Mouse (Mus musculus): ENCODE measurements around the gene Mgat3. TPM values are rescaled to one million over a fixed set of nuclear protein-coding genes. Genes with fewer than 3 reads are reported as not detected.

Gene Mgat3
- total RNA-seq, 2 experiments from 2014 or later: not detected

DNA sequence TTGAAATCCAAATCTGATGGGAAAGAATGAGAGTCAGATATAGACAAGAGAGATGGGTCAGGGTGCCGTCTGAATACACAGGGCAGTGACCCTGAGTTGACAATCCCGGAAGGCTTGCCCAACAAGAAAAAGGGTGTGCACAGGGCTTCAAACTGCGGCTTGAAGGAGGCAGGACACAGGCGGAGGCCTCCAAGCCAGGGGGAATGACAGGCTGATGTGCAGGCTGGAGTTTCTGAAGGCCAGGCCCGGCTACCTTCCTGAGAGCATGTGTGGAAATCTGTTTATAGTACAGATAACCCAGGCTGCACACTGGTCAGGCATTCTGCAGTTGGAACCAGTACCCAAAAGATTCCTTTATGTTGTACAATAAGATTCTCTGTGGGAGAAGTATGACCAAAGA is 26.0 kb upstream of the Mgat3 start:
- no peak for ATAC-seq (replicated peaks; ENCODE audit: poor library complexity, severe bottlenecking)

- no peak for ATAC-seq (replicated peaks; ENCODE audit: poor library complexity, severe bottlenecking)
Observed at GRCm38 (mm10) chr15:80148565-80148964, 25.0 kb upstream of the Mgat3 start.

DNA sequence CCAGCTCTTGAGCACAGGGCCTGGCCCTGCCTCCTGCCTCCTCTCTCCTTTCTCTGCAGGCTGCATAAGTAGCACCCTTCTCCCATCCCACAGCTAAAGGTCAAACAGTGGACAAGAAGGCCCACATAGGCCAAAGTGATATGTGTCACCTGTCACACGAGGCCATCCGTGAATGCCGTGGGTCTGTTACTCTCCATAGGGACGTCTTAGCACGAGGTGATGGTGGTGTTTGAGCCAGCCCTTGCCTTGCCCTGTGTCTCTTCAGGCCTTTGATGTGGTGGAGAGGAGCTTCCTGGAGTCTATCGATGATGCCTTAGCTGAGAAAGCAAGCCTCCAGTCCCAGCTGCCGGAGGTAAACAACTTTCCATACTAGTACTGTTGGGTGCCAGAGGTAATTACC is 24.0 kb upstream of the Mgat3 start:
- no peak for ATAC-seq (replicated peaks; ENCODE audit: poor library complexity, severe bottlenecking)

DNA sequence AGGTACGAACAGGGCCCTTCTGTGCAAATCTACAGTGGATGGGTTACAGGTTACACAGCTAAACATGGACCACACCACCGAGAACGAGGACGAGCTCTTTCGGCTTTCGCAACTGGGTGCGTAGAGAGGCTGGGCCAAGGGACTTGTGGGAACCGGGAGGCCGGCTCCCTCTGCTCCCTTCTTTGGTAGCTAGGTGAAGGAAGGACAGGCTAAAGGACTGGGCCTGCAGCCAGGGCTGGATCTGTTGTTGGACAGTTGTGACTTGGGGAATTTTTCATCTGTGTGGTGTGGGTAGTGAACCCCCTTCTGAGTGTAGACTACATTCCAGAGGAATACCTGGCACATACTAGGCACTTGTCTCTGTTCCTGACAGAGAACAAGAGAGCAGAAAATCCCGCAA is 20.9 kb upstream of the Mgat3 start:
- no peak for ATAC-seq (replicated peaks; ENCODE audit: poor library complexity, severe bottlenecking)

- no peak for ATAC-seq (replicated peaks; ENCODE audit: poor library complexity, severe bottlenecking)
Observed at GRCm38 (mm10) chr15:80153757-80154156, 19.8 kb upstream of the Mgat3 start.

DNA sequence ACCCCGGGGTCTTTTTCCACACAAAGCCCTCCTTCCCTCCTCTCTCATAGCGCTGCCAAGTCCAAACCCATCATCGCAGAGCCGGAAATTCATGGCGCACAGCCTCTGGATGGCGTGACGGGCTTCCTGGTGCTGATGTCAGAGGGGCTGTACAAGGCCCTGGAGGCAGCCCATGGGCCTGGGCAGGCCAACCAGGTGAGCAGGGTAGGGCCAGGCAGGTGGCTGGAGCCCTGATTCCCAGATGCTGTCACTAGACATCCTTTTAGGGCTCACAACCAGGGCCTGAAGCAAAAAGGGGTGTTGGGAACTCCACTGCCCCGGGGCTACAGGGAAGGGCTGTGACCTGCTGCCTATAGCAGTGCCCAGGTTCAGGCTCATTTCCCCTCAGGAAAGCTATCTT is 17.8 kb upstream of the Mgat3 start:
- no peak for ATAC-seq (replicated peaks; ENCODE audit: poor library complexity, severe bottlenecking)

DNA sequence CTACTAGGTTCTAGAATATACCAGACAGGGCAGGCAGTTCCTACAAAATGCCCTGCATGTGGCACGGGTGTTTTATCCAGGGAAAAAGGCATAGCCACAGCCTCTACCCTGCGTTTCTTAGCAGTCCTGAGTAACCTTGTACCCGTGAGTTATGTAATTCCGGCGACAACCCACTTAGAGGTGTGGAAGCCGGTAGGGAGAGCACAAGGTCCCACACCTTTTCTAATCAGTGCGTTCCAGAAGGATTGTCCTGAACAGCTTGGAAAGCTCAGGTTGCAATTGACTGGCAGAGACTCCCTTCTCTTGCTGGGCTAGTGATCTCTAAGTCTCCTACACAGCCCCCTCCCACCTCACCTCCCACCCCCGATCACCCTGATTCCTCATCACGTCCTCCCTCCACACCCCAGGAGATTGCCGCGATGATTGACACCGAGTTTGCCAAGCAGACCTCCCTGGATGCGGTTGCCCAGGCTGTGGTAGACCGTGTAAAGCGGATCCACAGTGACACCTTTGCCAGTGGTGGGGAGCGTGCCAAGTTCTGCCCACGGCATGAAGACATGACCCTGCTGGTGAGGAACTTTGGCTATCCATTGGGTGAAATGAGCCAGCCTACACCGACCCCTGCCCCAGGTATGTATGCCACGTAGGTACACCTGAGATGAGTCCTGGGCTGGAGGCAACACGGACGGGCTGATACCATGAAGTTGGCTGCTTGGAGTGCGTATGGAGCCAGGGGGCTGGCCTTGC is 16.2 kb upstream of the Mgat3 start:
- no peak for ATAC-seq (replicated peaks; ENCODE audit: poor library complexity, severe bottlenecking)

DNA sequence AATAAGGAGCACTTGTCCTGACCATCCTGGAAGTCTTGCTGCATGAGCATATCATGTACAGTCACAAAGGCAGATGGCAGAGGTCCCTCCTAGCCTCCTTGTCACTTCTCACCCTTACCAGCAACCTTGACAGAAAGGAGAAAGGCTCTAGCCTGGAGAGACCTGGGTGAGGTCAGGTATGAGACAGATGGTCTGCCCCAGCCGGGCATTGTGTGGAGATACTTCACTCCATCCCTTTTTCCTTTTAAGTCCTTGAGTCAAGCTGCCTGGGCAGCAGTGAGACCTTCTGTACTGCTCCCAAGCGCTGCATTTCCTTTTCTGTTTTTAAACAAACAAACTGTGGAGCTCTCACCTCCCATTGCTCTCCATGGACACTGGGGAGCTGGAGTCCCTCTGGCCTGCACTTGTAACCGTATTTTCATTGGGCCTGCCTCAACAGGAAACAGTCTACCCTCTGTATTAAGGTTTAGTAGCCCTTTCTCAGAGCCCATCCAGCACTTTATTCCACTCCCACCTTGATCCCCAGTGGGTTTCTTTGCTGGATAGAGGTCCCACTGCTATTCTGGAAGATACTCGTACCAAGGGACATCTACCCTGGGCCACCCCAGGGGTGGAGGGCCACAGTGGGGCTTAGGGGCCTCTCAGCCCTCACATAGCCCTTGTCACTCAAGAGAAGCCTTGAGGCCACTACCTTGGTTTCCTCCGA is 15.4 kb upstream of the Mgat3 start:
- ATAC-seq (replicated peaks; ENCODE audit: poor library complexity, severe bottlenecking): no peak

DNA sequence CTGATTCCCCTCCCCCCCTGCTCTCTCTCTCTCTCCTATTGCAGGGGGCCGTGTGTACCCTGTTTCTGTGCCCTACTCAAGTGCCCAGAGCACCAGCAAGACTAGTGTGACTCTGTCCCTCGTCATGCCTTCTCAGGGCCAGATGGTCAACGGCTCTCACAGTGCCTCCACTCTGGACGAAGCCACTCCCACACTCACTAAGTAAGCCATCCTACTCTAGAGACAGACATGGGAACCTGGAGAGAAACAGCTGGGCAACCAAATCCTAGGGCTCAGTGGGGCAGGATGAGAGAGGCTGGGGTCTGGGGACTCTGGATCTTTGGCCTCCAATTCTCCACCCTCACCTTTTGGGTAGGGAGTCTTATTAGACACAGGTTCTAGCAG is 14.8 kb upstream of the Mgat3 start:
- no peak for ATAC-seq (replicated peaks; ENCODE audit: poor library complexity, severe bottlenecking)

- ATAC-seq (replicated peaks; ENCODE audit: poor library complexity, severe bottlenecking): no peak
Observed at GRCm38 (mm10) chr15:80159286-80159901, 14.1 kb upstream of the Mgat3 start.

GRCm38 (mm10) chr15:80160223-80160622 is 13.3 kb upstream of the Mgat3 start:
- no peak for ATAC-seq (replicated peaks; ENCODE audit: poor library complexity, severe bottlenecking)

DNA sequence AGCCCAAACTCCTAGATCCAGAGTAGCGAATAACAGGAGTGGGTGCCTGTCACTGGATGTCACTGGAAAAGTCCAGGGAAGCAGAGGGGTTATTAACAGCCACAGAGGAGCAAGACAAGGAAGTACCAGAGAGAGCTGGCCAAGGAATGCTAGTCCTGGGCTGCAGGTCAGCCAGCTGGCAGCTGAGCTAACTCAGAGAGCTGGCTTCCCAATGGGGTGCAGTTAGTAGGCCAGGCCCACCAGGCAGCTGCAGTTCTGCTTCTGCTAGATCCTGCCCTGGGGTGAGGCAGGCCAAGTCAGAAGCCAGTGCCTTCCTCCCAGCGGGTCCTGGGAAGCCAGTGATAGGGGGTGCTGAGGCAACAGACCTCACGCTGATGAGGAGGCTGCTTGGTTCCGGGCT is 12.8 kb upstream of the Mgat3 start:
- no peak for ATAC-seq (replicated peaks; ENCODE audit: poor library complexity, severe bottlenecking)

DNA sequence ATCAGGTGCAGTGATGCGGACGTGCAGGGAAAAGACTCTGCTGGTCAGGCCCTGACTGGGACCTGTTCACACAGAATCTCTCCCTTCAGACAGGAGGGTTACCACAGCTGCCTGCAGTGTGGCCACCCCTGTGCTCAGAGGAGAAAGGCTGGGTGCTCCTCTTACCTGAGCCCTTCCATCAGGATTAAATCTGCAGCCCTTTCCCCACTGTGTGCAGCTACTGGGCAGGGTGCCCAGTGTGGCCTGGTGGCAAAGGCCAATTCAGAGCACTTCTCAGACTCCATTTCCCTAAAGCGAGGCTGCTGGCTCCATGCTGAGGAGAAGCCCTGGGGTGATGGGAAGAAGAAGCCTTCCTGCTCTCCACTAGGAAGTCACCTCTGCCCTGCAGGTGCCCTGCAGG is 12.3 kb upstream of the Mgat3 start:
- ATAC-seq (replicated peaks; ENCODE audit: poor library complexity, severe bottlenecking): no peak

- no peak for ATAC-seq (replicated peaks; ENCODE audit: poor library complexity, severe bottlenecking)
Observed at GRCm38 (mm10) chr15:80162401-80162964, 11.0 kb upstream of the Mgat3 start.

GRCm38 (mm10) chr15:80163274-80163673 is 10.2 kb upstream of the Mgat3 start:
- no peak for ATAC-seq (replicated peaks; ENCODE audit: poor library complexity, severe bottlenecking)

DNA sequence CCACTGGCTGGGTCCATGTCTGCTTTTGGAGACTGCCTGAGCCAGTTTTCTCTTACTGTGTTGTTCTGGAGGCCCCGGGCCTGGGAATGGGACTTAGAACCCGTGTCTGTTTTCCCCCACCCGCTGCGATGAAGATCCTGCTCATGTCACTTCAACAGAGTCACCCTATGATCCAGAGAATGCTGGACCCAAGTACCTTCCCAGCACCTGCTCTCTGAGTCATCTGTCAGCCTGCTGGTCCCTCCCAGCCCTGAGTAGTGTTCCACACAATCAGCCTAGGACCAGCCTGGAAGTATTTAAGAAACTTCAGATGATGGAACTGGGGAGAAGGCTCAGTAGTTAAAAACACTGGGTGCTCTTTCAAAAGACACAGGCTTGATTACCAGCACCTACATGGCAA is 9.8 kb upstream of the Mgat3 start:
- no peak for ATAC-seq (replicated peaks; ENCODE audit: poor library complexity, severe bottlenecking)

DNA sequence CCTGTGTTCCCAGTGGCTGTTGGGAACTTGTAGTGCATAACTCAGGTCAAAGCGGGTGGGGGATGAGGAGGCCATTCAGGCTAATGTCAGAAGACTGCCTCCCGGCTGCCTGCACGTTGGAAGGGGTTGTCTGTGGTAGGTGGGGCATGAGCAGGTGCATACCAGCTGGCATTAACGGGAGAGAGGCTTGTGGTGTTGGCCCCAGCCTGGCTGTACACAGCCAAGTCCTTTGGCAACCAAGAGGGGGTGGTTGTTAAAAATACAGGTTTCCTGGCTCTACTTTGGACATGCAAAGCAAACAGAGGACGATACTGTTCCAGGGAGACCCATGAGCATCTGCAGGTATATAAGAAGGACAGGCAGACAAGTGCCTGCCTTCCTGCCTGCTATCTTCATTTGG is 8.1 kb upstream of the Mgat3 start:
- no peak for ATAC-seq (replicated peaks; ENCODE audit: poor library complexity, severe bottlenecking)

DNA sequence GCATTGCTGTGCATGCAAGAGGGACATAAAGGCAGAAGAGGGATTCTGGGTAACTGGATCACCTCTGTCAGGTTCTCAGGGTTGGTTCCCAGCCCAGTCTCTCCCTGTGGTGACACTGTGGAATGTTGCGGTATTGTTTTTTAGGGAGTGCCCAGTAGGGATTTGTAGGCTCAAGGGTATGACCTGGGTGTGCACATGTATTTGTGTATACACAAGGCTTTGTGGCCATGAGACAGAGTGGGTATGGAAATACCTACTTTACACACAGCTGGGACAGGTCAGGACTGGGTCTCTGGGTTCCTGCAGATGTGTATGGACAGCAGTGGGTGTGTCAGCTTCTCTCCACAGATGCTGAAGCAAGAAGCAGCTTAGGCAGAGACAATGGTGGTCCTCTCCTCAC is 4.0 kb upstream of the Mgat3 start:
- ATAC-seq (replicated peaks; ENCODE audit: poor library complexity, severe bottlenecking): no peak

DNA sequence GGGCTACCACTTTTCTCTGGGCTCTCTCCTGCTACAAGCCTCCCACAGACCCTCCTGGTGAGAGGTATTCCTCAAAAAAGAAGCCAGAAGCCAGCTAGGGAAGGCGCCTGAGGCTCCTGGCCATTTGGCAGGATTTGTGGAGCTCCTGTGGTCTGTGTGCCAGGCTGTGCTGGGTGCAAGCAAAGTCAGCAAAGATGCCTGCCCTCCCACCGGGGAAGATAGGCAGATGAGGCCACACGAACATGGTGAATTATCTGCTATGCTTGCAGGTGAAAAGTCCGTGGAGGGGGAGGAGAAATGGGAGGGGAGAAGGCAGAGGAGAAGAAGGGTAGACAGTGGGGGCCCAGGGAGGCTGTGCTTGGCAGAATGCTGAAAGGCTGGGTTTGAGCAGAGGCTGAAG is 3.2 kb upstream of the Mgat3 start:
- no peak for ATAC-seq (replicated peaks; ENCODE audit: poor library complexity, severe bottlenecking)

DNA sequence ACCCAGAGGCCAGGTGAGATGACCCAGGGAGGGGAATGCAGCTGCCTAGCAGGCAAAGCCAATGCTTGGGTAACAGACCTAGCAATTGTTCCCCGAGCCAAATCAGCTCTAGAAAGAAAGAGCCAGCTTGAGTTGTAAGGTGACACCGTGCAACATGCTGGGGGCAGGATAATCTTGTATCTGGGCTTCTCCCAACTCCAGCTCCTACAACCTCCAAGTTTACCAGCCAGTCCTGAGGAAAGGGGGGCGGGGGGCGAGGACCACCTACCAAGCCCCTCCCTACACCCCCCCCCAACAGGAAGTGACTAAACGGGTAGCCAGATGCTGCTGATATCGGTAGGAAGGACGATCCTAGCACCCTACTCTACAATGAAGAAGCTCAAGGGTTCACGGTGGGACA is 2.2 kb upstream of the Mgat3 start:
- no peak for ATAC-seq (replicated peaks; ENCODE audit: poor library complexity, severe bottlenecking)

DNA sequence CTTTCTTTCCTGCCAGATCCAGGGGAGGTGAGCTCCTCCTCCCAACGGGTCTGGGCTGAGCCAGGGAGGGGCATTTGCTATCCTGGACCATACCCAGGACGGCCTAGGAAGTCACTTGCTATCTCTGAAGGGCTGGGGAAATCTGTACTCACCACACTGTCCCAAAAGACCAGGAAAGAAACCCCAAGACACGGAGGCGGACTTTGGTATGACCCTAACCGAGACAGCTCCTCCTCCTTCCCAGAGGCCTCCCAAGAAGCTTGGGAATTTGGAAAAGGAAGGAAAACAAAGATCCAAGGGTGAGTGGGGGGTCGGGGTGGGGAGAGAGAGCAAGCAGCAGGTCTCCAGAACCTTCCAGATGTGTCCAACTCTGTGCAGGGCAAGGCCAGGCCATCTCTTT is 1.7 kb upstream of the Mgat3 start:
- ATAC-seq (replicated peaks; ENCODE audit: poor library complexity, severe bottlenecking): no peak
